Mouse (Mus musculus) brain, embryonic 18.5 days (tissue): ENCODE measurements around the gene Asb3.
"Not testable (repeated sequence)": the region's sequence is repeated elsewhere in the genome, so short reads cannot be mapped to it uniquely, and the experiment has no call there.

Experiments
- DNase-seq: peaks from one replicate; pipeline ENCODE4 v3.0.0-alpha.2; 2012; ENCODE audit warnings: low read depth, low spot score

Gene Asb3

GRCm38 (mm10) chr11:31000028-31000427 is 114.8 kb downstream of the Asb3 start:
- DNase-seq = no peak

GRCm38 (mm10) chr11:31001169-31001908 is 116.1 kb downstream of the Asb3 start:
- no peak for DNase-seq

- DNase-seq = not testable (repeated sequence)
Observed at GRCm38 (mm10) chr11:31009668-31010067, 124.5 kb downstream of the Asb3 start.

- not testable (repeated sequence) for DNase-seq
Observed at GRCm38 (mm10) chr11:31017466-31017865, 132.2 kb downstream of the Asb3 start.

GRCm38 (mm10) chr11:31034958-31035357 is 149.7 kb downstream of the Asb3 start:
- no peak for DNase-seq

GRCm38 (mm10) chr11:31089973-31090372 is 204.8 kb downstream of the Asb3 start:
- DNase-seq = no peak

- DNase-seq = no peak
Observed at GRCm38 (mm10) chr11:31090478-31090978, 205.3 kb downstream of the Asb3 start.

- not testable (repeated sequence) for DNase-seq
Observed at GRCm38 (mm10) chr11:31099519-31099918, 214.3 kb downstream of the Asb3 start.

- DNase-seq = no peak
Observed at GRCm38 (mm10) chr11:31102188-31102587, 217.0 kb downstream of the Asb3 start.

GRCm38 (mm10) chr11:31105364-31105763 is 220.1 kb downstream of the Asb3 start:
- DNase-seq = no peak

- DNase-seq = not testable (repeated sequence)
Observed at GRCm38 (mm10) chr11:31126964-31127363, 241.7 kb downstream of the Asb3 start.

GRCm38 (mm10) chr11:31133726-31134125 is 248.5 kb downstream of the Asb3 start:
- not testable (repeated sequence) for DNase-seq

- DNase-seq = not testable (repeated sequence)
Observed at GRCm38 (mm10) chr11:31134824-31135223, 249.6 kb downstream of the Asb3 start.

- not testable (repeated sequence) for DNase-seq
Observed at GRCm38 (mm10) chr11:31138394-31138793, 253.2 kb downstream of the Asb3 start.
